Mouse (Mus musculus): ENCODE data around the gene Tnfrsf25. TPM values are rescaled to one million over a fixed set of nuclear protein-coding genes. Genes with fewer than 3 reads are reported as not detected.

The Tnfrsf25 gene
- polyA plus RNA-seq, 1 experiment from 2014 or later, result 0.83 TPM

DNA sequence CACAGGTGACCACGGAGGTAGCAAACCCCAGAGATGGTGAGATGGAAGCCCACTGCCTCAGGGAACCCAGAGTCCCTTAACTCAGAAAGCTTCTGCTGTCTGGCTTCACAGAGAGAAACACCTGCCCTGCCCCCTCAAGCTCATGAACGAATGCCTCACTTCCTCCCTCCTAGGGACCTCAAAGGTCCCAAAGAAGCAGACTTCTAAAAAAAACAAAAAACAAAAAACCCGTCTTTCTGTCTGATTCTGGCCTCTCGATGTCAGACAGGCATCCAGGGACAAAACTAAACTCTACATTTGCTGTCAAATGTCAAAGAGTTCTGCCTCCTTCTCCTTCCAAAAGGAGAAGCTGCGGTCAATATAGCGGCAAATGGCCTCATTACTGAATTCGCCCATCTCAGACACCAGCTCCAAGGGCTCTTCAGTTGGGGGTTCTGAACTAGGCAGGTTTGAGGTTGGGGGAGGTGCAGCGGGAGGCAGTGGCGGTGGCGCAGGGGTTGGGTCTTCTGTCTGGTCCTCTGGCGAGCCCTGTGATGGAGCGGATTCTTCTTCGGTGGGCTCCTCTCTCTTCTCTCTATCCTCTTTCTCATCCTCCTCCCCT, 8.7 kb downstream of the Tnfrsf25 start:
- Histone ChIP-seq H3K9me3 (replicated peaks; ENCODE audit: low read length) (no peaks in the 10 kb centered on the region), H3K36me3 (ENCODE audit: insufficient read depth, low read length) (no peaks in the 10 kb centered on the region), H3K4me1 (replicated peaks; ENCODE audit: insufficient read depth, low read length) (peaks cover 35% of the 10 kb centered on the region), H3K4me2 (ENCODE audit: low read length) (no peak overlapping the region), H3K27me3 (ENCODE audit: insufficient read depth, low read length) (peaks cover 63% of the 10 kb centered on the region), H3K9ac (ENCODE audit: low read depth, low read length) (no peak overlapping the region), H3K27ac (no peak overlapping the region), H3K4me3 (replicated peaks; ENCODE audit: low read depth, low read length) (no peak overlapping the region)
- WGBS, result 52% methylated on average over 13 of the region's 13 CpGs
- DNase-seq (ENCODE audit: low spot score) (no peak), ATAC-seq (replicated peaks; ENCODE audit: low FRiP score, low read depth) (no peak)
- TF ChIP-seq CTCF (IDR thresholded peaks at IDR 0.05; ENCODE audit: low read depth), result no peak

- DNase-seq (ENCODE audit: low spot score), result no peak
- Histone ChIP-seq H3K36me3 (ENCODE audit: insufficient read depth, low read length) (no peaks in the 10 kb centered on the region), H3K9ac (ENCODE audit: low read depth, low read length) (no peak overlapping the region), H3K4me1 (replicated peaks; ENCODE audit: insufficient read depth, low read length) (peaks cover 31% of the 10 kb centered on the region), H3K4me3 (replicated peaks; ENCODE audit: low read depth, low read length) (peak overlapping the region; percentile 13; the same call in 1 of the 2 replicates), H3K9me3 (replicated peaks; ENCODE audit: low read length) (no peaks in the 10 kb centered on the region), H3K4me2 (ENCODE audit: low read length) (peak overlapping the region; percentile 40), H3K27me3 (ENCODE audit: insufficient read depth, low read length) (peaks cover 62% of the 10 kb centered on the region), H3K27ac (no peak overlapping the region)
- WGBS, result 18% methylated on average over 56 of the region's 56 CpGs
- no peak for TF ChIP-seq CTCF (IDR thresholded peaks at IDR 0.05; ENCODE audit: low read depth)
- no peak for ATAC-seq (replicated peaks; ENCODE audit: low FRiP score, low read depth)
These were observed 9.7 kb downstream of the Tnfrsf25 start for GRCm38 (mm10) chr4:152125161-152126025.

DNA sequence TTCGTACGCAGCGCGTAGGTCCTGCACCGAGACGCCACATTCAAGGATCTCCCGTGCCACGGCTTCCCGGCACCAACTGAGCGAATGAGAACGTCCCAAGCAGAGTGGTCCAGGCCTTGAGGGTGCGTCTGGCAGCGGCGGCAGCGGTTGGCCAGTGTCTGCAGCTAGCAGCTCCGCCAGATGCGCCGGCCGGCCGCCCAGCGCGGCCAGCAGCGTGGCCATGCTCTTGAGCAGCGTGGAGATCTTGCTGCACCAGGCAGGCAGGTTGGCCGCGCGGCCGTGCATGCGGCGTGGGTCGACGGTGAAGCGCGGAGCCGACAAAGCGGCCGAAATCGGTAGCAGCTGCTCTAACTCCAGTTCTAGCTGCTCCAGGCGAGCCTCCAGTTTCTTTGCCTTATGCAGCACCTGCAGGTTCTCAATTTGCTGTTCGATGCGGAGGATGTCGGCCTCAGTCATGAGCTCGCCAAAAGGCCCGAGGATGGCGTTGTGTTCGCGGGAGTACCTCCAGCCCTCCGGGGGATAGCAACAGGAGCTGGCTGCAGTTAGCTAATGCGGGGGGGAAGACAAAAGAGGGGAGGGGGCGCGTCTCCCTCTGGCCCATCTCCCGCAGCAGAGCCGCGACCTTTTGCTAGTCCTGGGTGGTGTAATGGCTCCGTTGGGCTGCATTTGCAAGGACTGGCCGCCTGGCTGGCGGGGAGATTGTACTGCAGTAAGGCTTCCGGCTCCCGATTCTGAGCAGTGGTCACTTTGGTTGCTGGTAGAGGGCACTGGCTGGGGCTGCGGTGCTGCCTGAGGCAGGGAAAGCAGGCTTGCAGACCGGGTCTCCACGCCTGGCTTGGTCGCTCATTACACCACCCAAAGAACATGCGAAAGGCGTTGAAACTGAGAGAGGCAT, 10.5 kb downstream of the Tnfrsf25 start:
- H3K27ac ChIP-seq, result no peak overlapping the region
- H3K4me1 ChIP-seq (replicated peaks; ENCODE audit: insufficient read depth, low read length), result peaks cover 32% of the 10 kb centered on the region

GRCm38 (mm10) chr4:152127884-152128283, 12.2 kb downstream of the Tnfrsf25 start:
- Histone ChIP-seq H3K9ac (ENCODE audit: low read depth, low read length) (no peak overlapping the region), H3K4me2 (ENCODE audit: low read length) (no peak overlapping the region), H3K27me3 (ENCODE audit: insufficient read depth, low read length) (peaks cover 51% of the 10 kb centered on the region), H3K36me3 (ENCODE audit: insufficient read depth, low read length) (no peaks in the 10 kb centered on the region), H3K27ac (no peak overlapping the region), H3K9me3 (replicated peaks; ENCODE audit: low read length) (no peaks in the 10 kb centered on the region), H3K4me3 (replicated peaks; ENCODE audit: low read depth, low read length) (no peak overlapping the region), H3K4me1 (replicated peaks; ENCODE audit: insufficient read depth, low read length) (peaks cover 37% of the 10 kb centered on the region)
- DNase-seq (ENCODE audit: low spot score) (no peak), ATAC-seq (replicated peaks; ENCODE audit: low FRiP score, low read depth) (no peak)
- no peak for TF ChIP-seq CTCF (IDR thresholded peaks at IDR 0.05; ENCODE audit: low read depth)
- 91% methylated on average over 11 of the region's 11 CpGs for WGBS

More for the DNA sequence above, 10.5 kb downstream of the Tnfrsf25 start:
- Histone ChIP-seq H3K9ac (ENCODE audit: low read depth, low read length) (no peak overlapping the region), H3K4me2 (ENCODE audit: low read length) (peak overlapping the region; percentile 40), H3K4me3 (replicated peaks; ENCODE audit: low read depth, low read length) (0 out of 2 replicates have a peak overlapping the region, but pooled peaks have one; percentile 13), H3K27me3 (ENCODE audit: insufficient read depth, low read length) (peaks cover 54% of the 10 kb centered on the region), H3K36me3 (ENCODE audit: insufficient read depth, low read length) (no peaks in the 10 kb centered on the region), H3K9me3 (replicated peaks; ENCODE audit: low read length) (no peaks in the 10 kb centered on the region)
- WGBS, result 12% methylated on average over 65 of the region's 65 CpGs
- TF ChIP-seq CTCF (IDR thresholded peaks at IDR 0.05; ENCODE audit: low read depth), result peak; percentile 20; the same call in 1 of the 2 replicates
- ATAC-seq (replicated peaks; ENCODE audit: low FRiP score, low read depth) (no peak), DNase-seq (ENCODE audit: low spot score) (peak; percentile 55)

DNA sequence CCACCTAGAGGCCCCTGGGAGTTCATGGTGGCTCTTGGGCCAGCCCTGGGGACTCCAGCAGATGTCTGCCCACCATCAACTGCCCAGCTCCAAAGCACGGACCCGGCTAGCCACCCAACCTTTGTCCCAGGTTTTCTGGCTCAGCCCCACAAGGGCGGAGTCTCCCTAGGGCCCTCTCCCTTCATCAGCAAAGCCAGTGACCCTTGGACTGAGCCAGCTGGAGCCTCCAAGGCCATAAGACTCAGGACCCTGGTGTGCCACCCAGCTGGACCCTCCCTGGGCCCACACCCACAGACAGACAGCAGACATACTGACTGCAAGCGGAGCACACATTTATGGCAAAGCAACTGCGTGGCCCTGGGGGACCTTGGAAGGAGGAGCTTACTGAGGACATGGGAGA, 13.1 kb downstream of the Tnfrsf25 start:
- WGBS, result 57% methylated on average over 5 of the region's 5 CpGs
- ATAC-seq (replicated peaks; ENCODE audit: low FRiP score, low read depth) (peak; percentile 21), DNase-seq (ENCODE audit: low spot score) (no peak)
- H3K27me3 ChIP-seq (ENCODE audit: insufficient read depth, low read length), result peaks cover 48% of the 10 kb centered on the region
- TF ChIP-seq CTCF (IDR thresholded peaks at IDR 0.05; ENCODE audit: low read depth), result no peak
- H3K36me3 ChIP-seq (ENCODE audit: insufficient read depth, low read length), result no peaks in the 10 kb centered on the region
- peak overlapping the region; percentile 57; the same call in 1 of the 2 replicates for H3K27ac ChIP-seq
- H3K9ac ChIP-seq (ENCODE audit: low read depth, low read length), result no peak overlapping the region
- no peak overlapping the region for H3K4me3 ChIP-seq (replicated peaks; ENCODE audit: low read depth, low read length)
- H3K4me1 ChIP-seq (replicated peaks; ENCODE audit: insufficient read depth, low read length), result peaks cover 37% of the 10 kb centered on the region
- H3K9me3 ChIP-seq (replicated peaks; ENCODE audit: low read length), result no peaks in the 10 kb centered on the region
- peak overlapping the region; percentile 37; the same call in 1 of the 2 replicates for H3K4me2 ChIP-seq (ENCODE audit: low read length)
